Mouse (Mus musculus): ENCODE measurements at regions not wholly inside any gene's neighbourhood (a gene's known extent, or its start where the extent isn't known, plus 50 kb on each side); places are given as distances from the start of the nearest gene placed in this dataset.

DNA sequence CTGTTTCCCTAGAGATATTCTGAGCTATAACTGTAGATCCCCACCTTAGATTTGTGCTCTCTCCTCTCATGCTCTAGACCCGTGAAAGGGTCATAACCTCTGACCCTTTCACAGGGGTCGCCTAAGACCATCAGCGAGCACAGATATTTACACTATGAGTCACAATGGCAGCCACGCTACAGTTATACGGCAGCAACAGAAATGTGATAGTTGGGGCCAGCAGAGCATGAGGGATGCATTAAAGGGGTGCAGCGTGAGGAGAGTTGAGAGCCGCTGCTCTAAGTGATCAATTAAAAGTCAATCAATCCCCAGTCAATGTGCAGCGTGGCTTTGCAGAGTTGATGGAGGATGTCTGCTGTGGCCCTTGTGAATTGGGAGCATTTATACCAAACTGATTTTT is 112.7 kb upstream of the Foxn2 start:
- TF ChIP-seq CTCF (IDR thresholded peaks at IDR 0.05; ENCODE audit: extremely low read depth, insufficient read length, insufficient replicate concordance, low read depth, low read length) = no peak
- no peak for TF ChIP-seq POLR2A (IDR thresholded peaks at IDR 0.05; ENCODE audit: low read depth, low read length)

Measured in small intestine, adult 2 months (tissue).